Mouse (Mus musculus): ENCODE data around the gene Crk.

Crk gene

DNA sequence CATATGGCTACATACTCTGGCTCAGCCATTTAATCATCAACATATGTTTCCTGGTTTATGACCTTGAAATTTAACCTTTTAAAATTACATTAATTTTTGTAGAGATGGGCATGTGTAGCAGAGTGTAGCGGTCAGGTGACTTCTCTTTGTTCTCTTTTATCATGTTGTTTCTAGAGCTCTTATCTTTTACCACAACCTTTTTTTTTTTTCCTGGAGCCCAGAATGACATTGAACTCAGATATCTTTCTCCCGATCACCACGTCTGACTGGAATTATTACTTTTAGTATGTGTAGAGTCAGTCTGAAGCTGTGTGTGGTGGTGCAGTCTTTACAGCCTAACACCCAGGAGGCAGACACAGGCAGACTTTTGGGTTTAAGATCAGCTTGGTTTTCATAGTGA lies 62.6 kb downstream of the Crk start:
- no peak for DNase-seq

GRCm38 (mm10) chr11:75744761-75745160 lies 65.7 kb downstream of the Crk start:
- DNase-seq: no peak

DNA sequence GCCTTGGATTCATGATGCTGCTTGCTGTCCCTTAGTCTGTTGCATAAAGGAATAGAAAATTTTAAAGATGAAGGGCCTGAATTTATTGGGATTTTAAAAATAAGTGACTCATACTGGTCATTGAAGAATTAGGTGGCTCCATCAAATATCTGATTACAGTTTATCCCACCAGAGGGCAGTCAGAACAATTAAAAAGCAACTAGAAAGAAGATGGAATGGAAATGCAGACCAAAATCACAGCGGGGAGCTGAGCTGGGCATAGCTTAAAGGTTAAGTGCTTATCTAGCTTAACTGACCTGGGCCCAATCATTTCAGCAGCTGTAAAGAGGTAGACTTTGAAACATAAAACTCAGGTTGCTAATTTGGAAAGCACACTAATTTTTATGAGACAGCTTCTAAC lies 71.5 kb downstream of the Crk start:
- no peak for DNase-seq

- no peak for DNase-seq
Observed at GRCm38 (mm10) chr11:75751082-75751481, 72.0 kb downstream of the Crk start.
